Mouse (Mus musculus): ENCODE measurements around the gene Cbx7. TPM values are rescaled to one million over a fixed set of nuclear protein-coding genes. Genes with fewer than 3 reads are reported as not detected.

Cbx7 gene
- total RNA-seq (2021), result 7.2 and 12.8 TPM in 2 replicates
- long read RNA-seq, experiment 1, partial matches to known transcripts, result 0 of 14 reads
- long read RNA-seq, experiment 1, other reads (novel, unspliced or antisense), result 8 of 14 reads
- long read RNA-seq, experiment 2, partial matches to known transcripts, result 7 of 12 reads
- long read RNA-seq, experiment 2, other reads (novel, unspliced or antisense), result 1 of 12 reads

DNA sequence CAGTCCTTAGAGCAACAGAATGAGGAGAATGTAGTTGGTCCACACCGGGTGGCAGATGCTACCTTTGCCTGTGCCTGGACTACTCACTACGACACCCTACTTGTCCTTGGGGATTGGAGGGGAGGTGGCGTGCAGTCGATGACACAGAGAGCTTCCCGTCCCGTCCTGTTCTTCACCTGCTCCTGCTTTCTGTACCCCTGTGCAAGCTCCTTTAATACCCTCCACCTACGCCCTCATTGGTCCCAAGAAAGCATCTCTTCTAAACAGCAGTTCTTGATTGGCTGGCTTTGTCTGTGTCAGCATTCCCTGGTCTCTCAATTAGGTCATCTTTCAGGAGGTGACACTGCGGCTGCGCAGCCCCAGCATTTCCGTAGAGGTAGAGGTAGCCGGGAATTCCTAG is at the start of gene Cbx7:
TSS of gene Cbx7 (minus strand) at position 180 of the 400 bp plus-strand sequence.
- DNase-seq, result no peak

DNA sequence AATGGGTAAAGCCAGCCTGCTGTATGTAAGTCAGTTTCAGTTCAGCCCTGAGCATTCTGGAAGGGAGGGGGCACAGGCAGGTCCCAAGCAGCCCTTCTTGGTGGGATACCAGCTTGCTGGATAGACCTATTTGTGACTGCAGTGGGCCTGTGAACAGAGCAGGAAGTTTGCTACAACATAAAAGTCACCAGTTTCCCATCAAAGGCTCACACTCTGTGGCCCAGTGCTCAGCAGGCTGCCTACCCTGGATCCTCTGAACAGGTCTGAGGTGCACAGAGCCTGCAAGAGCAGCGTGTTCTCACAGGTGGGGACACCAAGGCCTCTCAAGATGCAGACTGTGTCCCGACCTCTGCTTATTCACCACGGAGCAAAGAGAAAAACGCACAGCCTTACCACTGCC is 49.6 kb upstream of the Cbx7 start:
- DNase-seq, result no peak

DNA sequence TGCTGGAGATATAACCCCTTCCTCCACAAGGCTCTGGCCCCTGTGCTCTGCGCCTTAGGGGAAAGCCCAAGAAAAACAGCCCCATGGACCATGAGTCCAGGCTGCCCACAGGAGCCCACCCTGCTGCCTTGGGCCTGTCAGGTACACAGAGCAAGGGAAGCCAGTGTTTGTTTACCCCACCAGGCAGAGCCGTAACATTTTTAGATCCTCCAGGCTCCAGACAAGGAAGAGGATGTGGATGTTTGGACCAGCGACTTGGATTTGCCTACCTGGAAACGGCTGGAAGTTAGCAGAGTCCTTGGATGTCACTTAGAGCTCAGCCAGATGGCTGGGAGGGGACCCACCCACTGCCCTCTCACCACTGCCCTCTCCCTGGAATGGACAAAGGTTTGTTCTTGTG is 48.7 kb upstream of the Cbx7 start:
- DNase-seq, result no peak

DNA sequence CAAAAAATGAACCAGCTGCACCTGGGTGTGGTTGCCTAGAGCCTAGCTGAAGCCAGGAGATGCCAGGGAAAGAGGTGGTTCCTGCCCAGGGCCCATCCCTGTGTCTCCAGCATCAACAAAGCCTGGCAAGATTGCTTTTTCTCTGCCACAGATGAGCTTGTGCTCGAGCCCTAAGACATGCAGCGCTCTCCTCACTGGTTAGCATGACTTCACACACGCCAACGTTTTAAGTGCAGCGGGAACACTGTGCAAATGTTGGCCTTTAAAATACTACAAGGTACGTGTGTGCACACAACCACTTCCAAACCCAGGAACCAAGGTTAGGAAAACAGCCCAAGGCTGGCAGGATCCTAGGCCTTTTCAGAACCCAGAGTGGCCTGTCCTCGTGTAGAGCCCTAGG is 48.3 kb upstream of the Cbx7 start:
- DNase-seq, result no peak

DNA sequence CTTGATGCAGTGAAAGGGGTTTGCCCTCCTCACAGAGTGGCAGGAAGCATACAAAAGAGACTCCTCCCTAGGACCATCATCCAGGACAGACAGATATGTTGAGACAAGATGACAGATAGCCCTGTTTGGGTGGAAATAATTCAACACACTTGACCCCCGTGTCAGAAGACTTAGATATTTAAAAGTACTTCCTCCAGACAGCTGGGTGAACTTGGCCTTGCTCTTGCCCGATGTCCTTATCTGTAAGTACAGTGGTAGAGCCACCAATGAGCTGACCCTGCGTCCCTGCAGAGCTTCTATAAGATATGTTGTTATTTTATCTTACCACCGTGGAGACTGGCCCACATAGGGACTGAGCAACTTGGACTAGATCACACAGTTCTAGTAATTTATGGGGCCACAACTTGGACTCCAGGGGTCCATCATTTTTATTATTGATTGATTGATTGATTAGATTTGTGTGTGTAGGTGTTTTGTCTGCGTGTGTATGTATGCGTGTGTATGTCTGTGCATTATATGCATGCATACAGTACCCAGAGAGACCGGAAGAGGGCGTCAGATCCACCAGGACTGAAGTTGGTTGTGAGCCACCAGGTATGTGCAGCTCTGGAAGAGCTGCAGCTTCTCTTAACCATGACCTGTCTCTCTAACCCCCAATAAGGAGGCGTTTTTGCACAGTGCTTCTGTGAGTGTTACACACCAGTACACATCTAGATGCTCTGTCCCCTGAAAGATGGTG is 45.8 kb upstream of the Cbx7 start:
- no peak for DNase-seq

DNA sequence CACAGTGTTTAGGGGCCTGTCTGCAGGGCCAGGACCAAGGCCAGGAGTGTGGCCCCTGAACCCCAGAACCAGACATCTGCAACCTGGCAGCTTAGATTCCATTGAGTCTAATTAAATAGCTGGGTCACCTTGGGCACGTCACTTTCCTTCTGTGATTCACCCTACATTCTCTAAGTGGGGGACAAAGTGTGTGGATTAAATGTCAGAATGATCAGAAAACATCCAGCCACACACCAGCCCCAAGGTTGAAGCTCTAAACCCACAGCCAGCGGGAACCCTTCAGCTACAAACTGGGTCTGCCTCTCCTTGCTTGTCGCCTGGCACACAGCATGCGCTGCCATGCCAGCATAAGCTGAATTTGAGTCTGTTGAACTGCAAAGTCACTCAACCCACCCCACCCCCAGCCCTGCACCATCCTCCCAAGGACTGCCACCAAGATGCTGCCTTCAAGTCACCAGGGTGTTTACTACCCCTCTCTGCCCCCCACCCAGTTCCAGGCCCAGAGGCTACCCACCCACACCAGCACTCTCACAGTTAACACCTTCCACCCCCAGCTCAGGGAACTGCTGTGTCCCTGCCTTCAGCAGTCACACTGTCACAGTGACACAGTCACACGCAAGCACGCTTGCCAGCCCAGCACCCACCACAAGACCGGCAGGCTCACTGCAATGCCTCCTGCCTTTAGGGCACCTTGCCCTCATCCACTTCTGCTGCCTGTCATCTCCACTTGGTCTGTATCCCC is 44.5 kb upstream of the Cbx7 start:
- peak; percentile 54 for DNase-seq

DNA sequence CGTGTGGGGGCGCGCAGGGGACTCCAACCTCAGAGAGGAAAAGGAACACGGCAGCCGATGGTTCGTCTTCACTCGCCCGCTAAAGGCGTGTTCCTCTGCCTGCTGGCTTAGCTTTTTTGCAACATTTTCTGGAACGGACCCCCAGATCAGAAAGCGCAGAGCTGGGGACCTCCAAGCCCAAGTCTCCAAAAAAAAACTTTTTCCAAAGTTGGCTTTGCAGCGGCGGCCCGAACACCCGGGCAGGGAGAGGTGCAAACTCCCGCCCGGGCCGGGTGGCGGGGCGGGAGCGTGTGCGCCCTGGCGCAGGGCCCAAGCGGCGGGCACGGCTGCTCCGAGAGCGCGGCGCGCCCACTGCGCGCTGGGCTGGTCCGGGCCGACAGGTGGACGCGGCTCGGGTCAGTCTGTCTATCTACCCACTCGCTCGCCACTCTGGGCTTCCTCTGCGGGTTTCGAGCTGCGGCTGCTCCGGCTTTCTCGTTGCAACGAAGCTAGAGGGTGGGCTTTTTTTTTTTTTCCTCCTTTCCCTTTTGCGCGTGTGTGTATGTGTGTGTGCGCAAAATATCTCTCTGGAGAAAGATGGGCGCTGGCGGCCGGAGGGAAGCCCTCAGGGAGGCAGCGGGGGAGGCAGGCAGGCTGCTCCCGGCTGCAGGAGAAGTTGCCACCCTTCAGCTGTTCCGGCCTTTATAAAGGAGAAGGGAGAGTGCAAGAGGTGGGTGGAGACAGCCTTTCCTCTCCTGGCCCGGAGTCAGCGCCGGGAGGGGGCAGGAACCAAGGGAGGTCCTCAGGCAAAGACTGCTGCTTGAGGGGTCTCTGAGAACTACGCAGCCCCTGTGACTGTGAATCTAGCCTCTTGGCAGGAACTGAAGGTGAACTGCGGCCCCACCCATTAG is 43.6 kb upstream of the Cbx7 start, which contains the start of gene Pdgfb:
TSS of gene Pdgfb (minus strand) at position 657 of the 890 bp plus-strand sequence.
- DNase-seq, result peak; percentile 83

DNA sequence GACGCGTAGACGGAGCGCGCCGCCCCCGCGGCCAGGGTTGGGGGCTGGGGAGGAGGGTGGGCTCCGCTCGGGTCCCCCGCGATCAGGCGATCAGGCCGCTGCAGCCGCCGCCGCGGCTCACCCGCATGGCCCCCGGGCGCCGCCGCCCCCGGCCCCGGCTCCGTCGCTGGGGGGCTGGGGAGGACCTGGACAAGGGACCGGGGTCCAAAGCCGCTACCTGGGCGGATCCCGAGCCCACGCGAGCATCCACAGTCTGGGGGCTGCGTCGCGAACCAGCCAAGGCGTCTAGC is 43.1 kb upstream of the Cbx7 start:
- no peak for DNase-seq

DNA sequence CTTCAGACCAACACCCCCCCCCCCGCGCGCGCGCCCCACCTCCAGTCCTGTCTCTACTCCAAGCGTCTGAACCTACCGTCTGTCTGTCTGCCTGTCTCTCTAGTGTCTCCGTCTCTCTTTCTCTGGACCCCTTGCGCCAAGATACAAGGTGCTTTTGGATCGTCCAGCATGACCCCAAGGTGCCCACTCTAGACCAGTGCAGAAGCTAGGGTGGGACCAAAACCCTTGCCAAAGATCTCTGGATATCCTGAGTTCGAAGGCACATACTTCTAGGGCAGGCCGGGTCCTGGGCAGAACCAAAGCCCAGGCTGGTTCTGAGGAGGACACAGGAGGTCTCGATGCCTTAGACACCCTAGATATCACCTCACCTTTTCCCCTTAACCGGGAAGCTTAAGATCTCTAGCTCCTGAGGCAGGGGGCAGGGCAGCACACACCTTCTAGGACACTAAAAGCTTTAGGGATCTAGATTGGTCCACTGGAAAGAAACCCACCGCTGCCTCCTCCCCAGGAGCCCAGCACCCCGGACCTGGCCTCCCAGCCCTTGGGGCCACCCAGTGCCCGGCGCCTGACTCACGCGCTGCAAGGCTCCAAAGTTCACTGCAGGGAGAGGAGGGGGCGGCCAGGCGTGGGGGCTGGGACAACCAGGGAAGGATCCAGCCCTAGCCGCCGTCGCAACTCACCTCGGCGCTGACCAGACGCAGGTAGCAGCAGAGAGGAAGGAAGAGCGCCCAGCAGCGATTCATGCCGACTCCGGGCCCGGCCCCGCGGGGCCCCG is 42.5 kb upstream of the Cbx7 start:
- peak; percentile 70 for DNase-seq

DNA sequence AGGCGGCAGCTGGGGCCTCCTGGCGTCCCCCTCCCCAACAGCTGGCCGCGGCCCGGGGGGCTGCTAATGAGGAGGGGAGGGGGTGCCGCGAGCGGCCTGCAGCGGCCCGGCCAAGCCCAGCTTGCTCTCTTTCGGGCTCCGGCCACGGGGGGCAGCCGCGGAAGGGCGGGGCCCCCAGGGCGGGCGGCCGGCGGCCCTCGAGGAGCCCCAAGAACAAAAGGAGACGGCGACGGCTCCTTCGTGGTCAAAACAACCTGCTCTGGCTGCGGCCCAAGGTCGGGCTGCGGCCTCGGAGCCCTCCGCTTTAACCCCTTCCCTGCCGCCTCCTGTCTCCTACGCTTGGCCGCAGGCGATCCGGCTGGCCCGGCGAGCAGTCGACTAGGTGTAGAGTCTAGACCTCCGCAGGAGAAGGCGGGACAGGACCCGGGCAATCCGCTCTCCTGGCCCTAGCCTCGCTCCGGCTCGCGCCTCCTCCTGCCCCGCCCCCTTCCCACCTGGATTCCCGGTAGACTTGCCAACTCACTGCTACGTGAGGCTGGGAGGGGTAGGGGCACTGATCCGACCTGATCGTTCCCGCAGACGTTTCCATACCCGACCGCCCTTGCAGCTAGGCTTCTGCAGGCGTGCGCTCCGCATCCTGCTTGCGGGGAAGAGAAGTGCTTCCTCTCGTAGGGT is 41.7 kb upstream of the Cbx7 start:
- peak; percentile 70 for DNase-seq

DNA sequence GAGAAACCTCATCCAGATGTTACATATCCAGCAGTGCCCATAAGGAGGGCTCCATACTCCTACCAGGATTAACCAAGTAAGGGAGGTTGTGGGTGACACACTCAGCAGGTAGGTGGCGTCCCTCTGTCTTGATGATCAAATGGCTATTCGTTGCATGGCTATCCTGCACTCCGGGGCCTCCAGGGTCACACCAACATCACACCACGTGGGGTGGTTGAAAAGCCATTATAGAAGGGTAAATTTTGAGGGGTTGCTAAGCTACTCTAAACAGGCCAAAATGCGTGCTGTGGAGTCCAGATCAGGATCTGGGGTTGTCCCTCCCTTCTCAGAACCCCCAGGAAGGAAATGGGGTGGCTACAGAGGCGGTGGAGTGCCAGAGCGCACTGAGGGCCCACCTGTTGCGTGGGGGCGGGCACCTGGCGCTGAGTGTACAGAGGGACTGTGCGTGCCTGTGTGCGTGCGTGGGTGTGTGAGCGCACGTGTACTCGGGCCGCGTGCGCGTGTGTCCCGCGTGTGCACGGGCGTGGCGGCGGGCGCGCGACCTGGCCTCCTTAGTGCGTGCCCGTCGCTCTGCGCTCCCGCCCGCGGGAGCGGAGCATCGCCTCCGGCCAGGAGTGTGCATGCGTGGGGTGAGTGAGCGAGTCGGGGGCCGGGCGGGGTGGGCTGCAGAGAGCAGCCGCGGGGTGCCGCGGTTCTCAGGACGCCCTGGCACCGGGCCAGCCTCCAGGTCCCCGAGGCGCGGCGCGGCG is 41.0 kb upstream of the Cbx7 start:
- peak; percentile 74 for DNase-seq

DNA sequence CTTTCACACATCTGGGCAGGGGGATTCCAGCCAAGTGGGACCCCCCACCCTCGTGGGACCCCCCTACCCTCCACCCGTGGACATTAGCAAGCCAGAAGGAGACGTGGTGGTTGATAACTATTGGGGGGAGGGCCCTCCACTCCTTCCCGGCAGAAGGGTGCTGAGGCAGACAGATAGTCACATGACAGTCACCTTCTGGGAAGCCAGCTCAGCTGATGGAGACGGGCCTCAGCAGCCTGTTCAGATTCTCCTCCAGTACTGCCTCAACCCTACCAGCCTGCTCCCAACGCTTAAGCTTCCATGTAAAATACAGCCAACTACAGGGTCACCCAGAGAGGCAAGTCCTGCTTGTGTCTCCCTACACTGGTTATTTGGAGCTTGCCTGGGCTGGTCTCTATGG is 40.3 kb upstream of the Cbx7 start:
- DNase-seq, result no peak

DNA sequence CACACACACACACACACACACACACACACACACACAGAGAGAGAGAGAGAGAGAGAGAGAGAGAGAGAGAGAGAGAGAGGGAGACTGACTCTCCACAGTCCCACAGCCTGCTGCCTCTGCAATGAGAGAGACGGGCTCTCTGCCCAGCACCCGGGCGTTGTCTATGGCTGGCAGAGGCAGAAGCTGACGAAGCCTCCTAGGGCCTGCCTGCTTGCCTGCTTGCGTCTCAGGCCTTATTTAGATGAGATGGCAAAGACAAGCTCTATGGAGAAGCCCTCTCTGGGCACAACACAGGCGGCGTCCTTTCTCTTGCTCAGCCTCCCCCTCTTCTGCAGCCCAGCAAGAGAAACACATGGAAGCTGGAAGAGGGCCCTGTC is 39.3 kb upstream of the Cbx7 start:
- no peak for DNase-seq

DNA sequence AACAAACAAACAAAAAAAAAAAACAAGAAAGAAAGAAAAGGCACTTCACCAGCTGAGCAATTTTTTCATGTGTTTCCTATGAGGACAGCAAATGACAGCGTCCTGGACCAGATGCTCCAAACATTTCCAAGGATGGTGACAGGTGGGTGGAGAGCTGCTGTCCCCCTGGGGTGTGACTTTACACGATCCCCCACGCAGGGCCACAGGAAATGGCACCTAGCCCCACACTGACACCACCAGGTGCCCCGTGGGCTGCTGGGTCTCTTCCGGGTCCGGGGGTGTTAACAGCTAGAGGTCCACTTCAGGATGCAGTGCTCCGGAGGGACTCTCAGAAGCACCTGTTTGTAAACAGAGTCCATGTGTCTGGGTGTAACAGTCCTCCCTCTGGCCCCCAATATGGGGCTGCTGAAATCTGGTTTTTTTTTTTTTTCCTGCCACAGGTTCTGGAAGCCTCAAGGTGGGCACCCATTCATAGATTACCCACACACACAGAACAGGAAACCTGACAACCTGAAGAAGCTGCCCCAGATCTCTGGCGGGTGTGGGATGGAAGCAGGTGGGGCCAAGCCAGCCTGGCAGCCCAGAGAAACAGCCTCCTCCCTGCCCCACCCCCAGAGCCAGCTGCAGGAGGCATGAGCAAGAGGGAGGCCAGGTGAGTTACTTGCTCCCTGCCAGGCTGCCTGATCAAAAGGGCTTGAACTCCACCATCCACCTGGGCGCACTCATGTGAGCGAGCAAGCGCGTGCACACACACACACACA is 38.7 kb upstream of the Cbx7 start:
- no peak for DNase-seq

DNA sequence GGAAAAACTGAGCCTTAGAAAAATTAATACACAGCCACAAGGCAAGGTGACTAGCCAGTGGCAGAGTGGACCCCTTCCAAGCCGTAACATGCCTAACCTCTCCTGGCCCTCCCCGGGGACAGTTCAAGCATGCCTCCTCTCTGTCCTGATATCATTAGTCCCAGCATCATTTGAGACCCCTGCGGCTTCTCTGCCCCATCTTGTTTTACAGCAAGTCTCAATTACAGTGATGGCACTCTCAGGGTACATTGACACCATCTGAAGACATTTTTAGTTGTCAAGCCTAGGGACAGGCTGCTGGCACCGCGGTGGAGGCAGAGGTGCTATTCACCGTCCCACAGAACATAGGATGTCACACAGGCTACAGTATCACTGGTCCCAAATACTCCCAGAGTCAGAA is 37.5 kb upstream of the Cbx7 start:
- DNase-seq, result no peak

DNA sequence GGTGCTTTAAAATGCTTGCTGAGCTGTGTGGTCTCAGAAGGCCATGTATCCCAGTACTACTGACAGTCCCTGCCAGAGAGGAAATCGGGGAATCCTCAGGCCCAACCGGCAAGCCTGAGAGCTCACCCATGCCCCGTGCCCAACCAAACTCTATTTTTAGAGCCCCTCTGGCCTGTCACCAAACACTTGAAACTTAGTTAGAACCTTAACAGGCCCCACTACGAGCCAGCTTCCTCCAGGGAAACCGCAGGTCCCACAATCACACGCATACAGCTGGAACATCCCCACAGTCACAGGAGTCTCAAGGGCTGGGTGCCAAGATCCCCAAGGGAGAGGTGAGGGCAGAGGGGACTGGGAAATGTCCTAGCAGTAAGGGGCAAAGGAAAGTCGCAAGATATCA is 35.2 kb upstream of the Cbx7 start:
- no peak for DNase-seq

DNA sequence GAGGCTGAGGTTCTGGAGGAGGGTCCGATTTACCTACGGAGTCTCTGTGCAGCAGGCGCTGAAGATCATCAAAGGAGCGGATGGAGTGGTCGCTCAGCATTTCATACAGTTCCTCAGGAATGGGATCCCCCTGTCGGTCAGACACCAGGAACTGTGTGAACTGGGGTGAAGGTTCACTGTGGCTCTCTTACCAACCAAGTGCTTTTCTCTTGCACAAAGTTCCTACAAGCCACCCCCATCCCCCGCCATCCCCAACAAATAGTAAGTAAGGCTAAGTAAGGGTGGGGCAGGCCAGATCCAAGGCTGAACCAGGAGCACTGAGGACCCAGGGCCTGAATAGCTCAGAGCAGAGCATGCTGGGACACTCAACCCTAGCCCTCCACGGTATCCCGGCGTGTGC is 34.5 kb upstream of the Cbx7 start:
- DNase-seq, result no peak

DNA sequence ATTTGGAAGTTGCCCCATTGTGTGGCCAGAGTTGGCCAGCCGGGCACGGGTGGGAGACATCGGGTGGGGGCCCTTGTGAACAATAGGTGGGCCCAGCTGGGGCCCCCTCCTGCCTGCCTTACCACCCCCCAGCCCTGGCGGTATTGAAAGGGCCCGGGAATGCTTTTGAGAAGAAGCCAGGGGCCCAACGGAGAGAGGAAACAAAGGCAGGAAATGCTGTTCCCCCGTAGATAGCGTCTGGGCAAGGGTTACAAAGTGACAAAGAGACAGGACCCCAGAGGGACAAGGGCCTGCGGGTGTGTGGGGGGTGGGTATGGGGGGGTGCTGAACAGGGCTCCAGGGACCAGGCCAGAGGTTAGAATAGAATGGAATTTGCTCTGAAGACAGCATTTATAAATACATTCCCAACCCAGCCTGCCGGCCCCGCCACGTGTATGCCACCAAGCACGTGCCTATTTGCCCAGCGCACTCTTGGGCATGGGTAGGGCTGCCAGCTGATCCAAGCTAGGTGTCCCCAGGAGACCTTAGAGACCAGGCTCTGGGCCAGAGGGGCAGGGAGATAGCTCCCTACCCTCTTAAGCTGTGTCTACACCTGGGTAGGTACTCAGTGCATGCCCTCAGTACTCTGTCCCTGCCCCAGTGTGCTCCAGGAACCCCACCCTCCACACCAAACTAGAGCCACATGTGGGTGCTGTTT is 33.9 kb upstream of the Cbx7 start:
- DNase-seq, result peak; percentile 48

DNA sequence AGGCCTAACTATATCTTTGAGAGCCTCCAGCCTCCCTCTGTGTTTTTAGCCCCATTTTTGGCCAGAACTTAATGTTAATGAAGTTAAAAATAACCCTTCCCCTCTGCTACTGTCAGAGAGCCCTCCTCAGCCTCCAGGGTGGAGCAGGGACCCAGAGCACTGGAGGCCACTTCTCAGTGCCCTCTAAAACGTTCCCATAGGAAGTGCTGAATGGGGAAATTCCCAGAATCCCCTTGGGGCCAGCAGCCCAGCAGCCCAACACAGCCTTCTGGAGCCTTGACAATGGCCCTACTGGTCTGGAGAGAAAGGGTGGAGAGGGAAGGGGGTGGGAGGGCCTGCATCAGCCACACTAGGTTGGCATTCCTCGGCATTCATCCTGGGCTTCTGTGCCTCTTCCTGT is 32.7 kb upstream of the Cbx7 start:
- DNase-seq, result no peak
